Mouse (Mus musculus) cerebellum, adult 2 months (tissue): ENCODE results near the gene Foxe1. TPM values are rescaled to one million over a fixed set of nuclear protein-coding genes. Genes with fewer than 3 reads are reported as not detected.

Source experiments
- DNase-seq, 2 experiments: peaks; one replicate each; pipeline ENCODE4 v3.0.0; 2021
- H3K27ac ChIP-seq: fragments of 200-500 bp; 2 replicates; pipeline ENCODE4 v1.5.1; 2012; ENCODE audit warnings: low read length, control low read depth, inconsistent platforms; ENCODE audit not compliant: insufficient read depth
- H3K27me3 ChIP-seq: fragments of 200-500 bp; 2 replicates; pipeline ENCODE4 v1.6.1; 2012; ENCODE audit warnings: inconsistent platforms, mild to moderate bottlenecking, low read length, moderate library complexity; ENCODE audit not compliant: control insufficient read depth, insufficient read depth
- H3K4me1 ChIP-seq: fragments of 200-500 bp; 2 replicates; pipeline ENCODE4 v1.6.1; 2011; ENCODE audit warnings: low read length; ENCODE audit not compliant: control insufficient read depth, insufficient read depth
- H3K4me3 ChIP-seq: fragments of 200-500 bp; replicated peaks from 2 replicates; pipeline ENCODE3; 2011; ENCODE audit warnings: mild to moderate bottlenecking, low read depth, low read length, control low read depth; ENCODE audit not compliant: insufficient read depth
- CTCF ChIP-seq: fragments of 200-500 bp; IDR thresholded peaks from 2 replicates; pipeline ENCODE4 v1.5.1; 2011; ENCODE audit warnings: low read depth, mild to moderate bottlenecking, control low read depth, low read length, moderate library complexity, borderline replicate concordance; ENCODE audit not compliant: insufficient read depth
- POLR2A ChIP-seq: fragments of 200-500 bp; IDR thresholded peaks from 2 replicates; pipeline ENCODE4 v1.6.1; 2011; ENCODE audit warnings: low read length, control low read depth, borderline replicate concordance; ENCODE audit not compliant: insufficient read depth
- WGBS: fragments of 180-500 bp; shearing (Covaris S2); methylation state at CpG from one replicate; pipeline ENCODE4 v1.1.7; 2018; 5-methylcytosine and 5-hydroxymethylcytosine counted together
- polyA plus RNA-seq: library from polyadenylated mRNA; depleted of rRNA; stranded (reverse); fragments of >200 nt; gene quantifications from 2 replicates; pipeline ENCODE4 v1.2.3, GENCODE M21; 2012; rRNA removed

The Foxe1 gene
- polyA plus RNA-seq = not detected in 2 replicates

GRCm38 (mm10) chr4:46343596-46344260 lies at the start of gene Foxe1:
Gene Foxe1, plus strand, starts transcription at chr4:46343609.
- no peak within 1 kb of the TSS for H3K4me3 ChIP-seq
- TF ChIP-seq CTCF = no peak
- TF ChIP-seq POLR2A = no peak
- no peak within 1 kb of the TSS for H3K27ac ChIP-seq
- no peaks in the 10 kb centered on the region for H3K4me1 ChIP-seq
- 2% methylated on average over 70 of the region's 70 CpGs for WGBS
- peaks cover 17% of the 10 kb centered on the region; the same call in 1 of the 2 replicates for H3K27me3 ChIP-seq
- DNase-seq = no peak

- peak; percentile 86 to 91 for DNase-seq
- TF ChIP-seq CTCF (no peak), POLR2A (no peak)
- WGBS = 1% methylated on average over 8 of the region's 8 CpGs
- Histone ChIP-seq H3K4me3 (peak overlapping the region; percentile 29), H3K27ac (peak overlapping the region; percentile 25; the same call in 1 of the 2 replicates), H3K27me3 (no peaks in the 10 kb centered on the region), H3K4me1 (peaks cover 24% of the 10 kb centered on the region)
Measured at GRCm38 (mm10) chr4:46304071-46304470, 39.3 kb upstream of the Foxe1 start.

GRCm38 (mm10) chr4:46304757-46305384 lies 38.5 kb upstream of the Foxe1 start:
- peak; percentile 26; the same call in 1 of the 2 replicates for TF ChIP-seq CTCF
- TF ChIP-seq POLR2A = peak; percentile 80
- Histone ChIP-seq H3K4me3 (peak overlapping the region; percentile 71), H3K4me1 (peaks cover 28% of the 10 kb centered on the region), H3K27ac (peak overlapping the region; percentile 98), H3K27me3 (no peaks in the 10 kb centered on the region)
- peak; percentile 89 to 91 for DNase-seq
- under 1% methylated on average over 76 of the region's 78 CpGs for WGBS

- WGBS = 20% methylated on average over 7 of the region's 7 CpGs
- TF ChIP-seq POLR2A = no peak
- TF ChIP-seq CTCF = no peak
- peak; percentile 41 to 53 for DNase-seq
- Histone ChIP-seq H3K27ac (peak overlapping the region; percentile 98), H3K27me3 (no peaks in the 10 kb centered on the region), H3K4me3 (peak overlapping the region; percentile 71), H3K4me1 (peaks cover 29% of the 10 kb centered on the region)
Measured at GRCm38 (mm10) chr4:46305436-46305835, 38.0 kb upstream of the Foxe1 start.

- peak overlapping the region; percentile 7 for H3K4me3 ChIP-seq
- DNase-seq = peak; percentile 92 to 93
- TF ChIP-seq POLR2A = peak; percentile 15; the same call in 1 of the 2 replicates
- TF ChIP-seq CTCF = no peak
- peaks cover 29% of the 10 kb centered on the region for H3K4me1 ChIP-seq
- H3K27ac ChIP-seq = peak overlapping the region; percentile 61
- no peaks in the 10 kb centered on the region for H3K27me3 ChIP-seq
- WGBS = 12% methylated on average over 9 of the region's 9 CpGs
Measured at GRCm38 (mm10) chr4:46307341-46307740, 36.1 kb upstream of the Foxe1 start.

- TF ChIP-seq POLR2A (no peak), CTCF (no peak)
- Histone ChIP-seq H3K4me3 (peak overlapping the region; percentile 14), H3K4me1 (peaks cover 29% of the 10 kb centered on the region), H3K27ac (peak overlapping the region; percentile 61; the same call in 1 of the 2 replicates), H3K27me3 (no peaks in the 10 kb centered on the region)
- WGBS = 86% methylated on average over 7 of the region's 7 CpGs
- peak in 1 of 2 experiments; percentile 35 for DNase-seq
Measured at GRCm38 (mm10) chr4:46307869-46308268, 35.5 kb upstream of the Foxe1 start.

- peak in 1 of 2 experiments; percentile 39 for DNase-seq
- TF ChIP-seq CTCF (no peak), POLR2A (no peak)
- H3K4me3 ChIP-seq = no peak overlapping the region
- H3K27me3 ChIP-seq = no peaks in the 10 kb centered on the region
- H3K27ac ChIP-seq = no peak overlapping the region
- WGBS = 62% methylated on average over 2 of the region's 2 CpGs
- peaks cover 16% of the 10 kb centered on the region for H3K4me1 ChIP-seq
Measured at GRCm38 (mm10) chr4:46311631-46312030, 31.8 kb upstream of the Foxe1 start.
